Mouse (Mus musculus) embryonic facial prominence, embryonic 14.5 days (tissue): ENCODE measurements around the gene Zfpm1. TPM values are rescaled to one million over a fixed set of nuclear protein-coding genes. Genes with fewer than 3 reads are reported as not detected.

Experiments
- ATAC-seq: fragments of 200-750 bp; cut with Nextera tagmentation; 2 replicates; pipeline ENCODE4 v1.8.0; 2017; ENCODE audit warnings: low read depth, moderate number of reproducible peaks, moderate TSS enrichment
- DNase-seq: peaks from one replicate; pipeline ENCODE4 v3.0.0-alpha.2; 2015; ENCODE audit warnings: low spot score
- H3K27ac ChIP-seq: fragments of 300-500 bp; sonication (generic); replicated peaks from 2 replicates; pipeline ENCODE4 v1.5.1; 2014; ENCODE audit warnings: low read depth, mild to moderate bottlenecking, low read length, moderate library complexity
- H3K27me3 ChIP-seq: fragments of 300-500 bp; sonication (generic); replicated peaks from 2 replicates; pipeline ENCODE4 v1.6.1; 2014; ENCODE audit warnings: low read length; ENCODE audit not compliant: control insufficient read depth, insufficient read depth
- H3K36me3 ChIP-seq: fragments of 300-500 bp; sonication (generic); 2 replicates; pipeline ENCODE4 v1.6.1; 2014; ENCODE audit warnings: low read length, mixed read lengths; ENCODE audit not compliant: control insufficient read depth, insufficient read depth
- H3K4me1 ChIP-seq: fragments of 300-500 bp; sonication (generic); 2 replicates; pipeline ENCODE4 v1.6.1; 2014; ENCODE audit warnings: antibody characterized with exemption, low read length; ENCODE audit not compliant: control insufficient read depth, insufficient read depth
- H3K4me2 ChIP-seq: fragments of 300-500 bp; sonication (generic); 2 replicates; pipeline ENCODE4 v1.6.1; 2014; ENCODE audit warnings: low read depth, mild to moderate bottlenecking, low read length, moderate library complexity, mixed read lengths
- H3K4me3 ChIP-seq: fragments of 300-500 bp; sonication (generic); 2 replicates; pipeline ENCODE4 v1.5.1; 2014; ENCODE audit warnings: low read depth, mild to moderate bottlenecking, low read length
- H3K9ac ChIP-seq: fragments of 300-500 bp; sonication (generic); 2 replicates; pipeline ENCODE4 v1.6.1; 2014; ENCODE audit warnings: low read depth, mild to moderate bottlenecking, low read length, moderate library complexity, mixed read lengths
- H3K9me3 ChIP-seq: fragments of 300-500 bp; sonication (generic); 2 replicates; pipeline ENCODE4 v1.6.1; 2016; ENCODE audit warnings: low read length; ENCODE audit not compliant: control insufficient read depth
- WGBS: fragments of 180-500 bp; shearing (Covaris S2); extraction: QIAGEN DNeasy Blood & Tissue Kit; methylation state at CpG from one replicate; pipeline ENCODE4 v1.1.7; 2014; 5-methylcytosine and 5-hydroxymethylcytosine counted together
- polyA plus RNA-seq: library from polyadenylated mRNA; unstranded; fragments of >200 nt; fragmentation: Nextera tagmentation; extraction: Ambion mirVana; gene quantifications from 2 replicates; pipeline ENCODE4 v1.2.1, GENCODE M21; 2014

The Zfpm1 gene
- polyA plus RNA-seq, 1 experiment from 2014 or later: 1.7 TPM

DNA sequence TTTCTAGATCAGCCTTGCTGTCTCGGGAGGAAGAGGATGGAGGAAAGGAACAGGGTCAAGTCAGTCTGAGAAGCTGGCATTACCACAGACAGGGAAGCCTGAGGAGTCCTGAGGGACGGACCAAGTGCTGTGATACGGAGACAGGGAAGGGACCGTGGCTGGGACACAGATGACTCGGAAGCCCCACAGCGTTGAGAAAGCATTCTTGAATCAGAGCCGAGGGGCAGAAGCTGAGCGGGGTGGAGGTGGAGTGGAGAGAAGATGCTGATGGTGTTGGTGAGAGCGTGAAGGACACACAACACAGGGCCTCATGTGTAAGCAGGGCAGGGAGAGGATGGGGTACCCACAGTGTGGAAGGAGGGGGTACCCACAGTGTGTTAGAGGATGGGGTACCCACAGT is 13.4 kb downstream of the Zfpm1 start:
- Histone ChIP-seq H3K27me3 (no peaks in the 10 kb centered on the region), H3K4me1 (no peaks in the 10 kb centered on the region; the same call in 1 of the 2 replicates), H3K9me3 (no peaks in the 10 kb centered on the region), H3K36me3 (no peaks in the 10 kb centered on the region), H3K9ac (no peak overlapping the region), H3K4me3 (no peak overlapping the region), H3K4me2 (no peak overlapping the region), H3K27ac (no peak overlapping the region)
- 69% methylated on average over 9 of the region's 9 CpGs for WGBS
- DNase-seq: no peak
- ATAC-seq: no peak

DNA sequence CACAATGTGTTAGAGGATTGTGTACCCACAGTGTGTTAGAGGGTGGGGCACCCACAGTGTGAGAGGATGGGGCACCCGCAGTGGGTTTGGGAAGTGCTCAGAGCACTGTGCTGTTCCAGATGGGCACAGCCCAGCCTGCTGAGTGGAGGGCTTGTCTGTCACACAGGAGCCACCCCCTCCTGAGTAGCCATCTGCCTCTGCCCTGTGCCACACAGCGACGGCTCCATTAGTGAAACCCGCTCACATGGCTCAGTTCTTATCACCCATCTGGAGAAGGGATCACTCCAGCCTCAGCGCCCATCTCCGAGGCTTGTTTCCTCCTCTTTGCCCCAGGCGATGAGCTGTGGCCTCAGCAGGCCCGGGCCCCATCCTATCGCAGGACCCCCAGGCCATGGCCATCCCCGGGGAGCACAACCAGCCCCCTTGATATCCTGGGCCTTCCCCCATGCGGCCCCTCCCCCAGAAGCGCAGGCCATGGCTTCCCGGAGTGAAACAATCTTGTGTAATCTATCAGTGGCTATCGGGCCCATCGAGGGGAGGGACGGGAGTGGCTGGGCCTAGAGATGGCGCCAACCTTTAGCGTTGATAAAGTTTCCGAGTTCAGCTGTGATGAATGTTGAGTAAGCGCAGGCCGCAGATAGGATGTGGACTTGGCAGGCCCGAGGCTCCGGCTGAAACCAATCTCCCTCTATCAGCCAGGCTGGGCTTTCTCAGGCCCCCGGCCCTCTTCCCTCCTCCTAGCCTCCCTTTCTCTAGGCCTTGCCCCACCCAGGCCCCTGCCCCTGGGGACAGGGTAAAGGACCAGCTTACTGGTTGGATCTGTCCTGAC is 14.4 kb downstream of the Zfpm1 start:
- 33% methylated on average over 24 of the region's 24 CpGs for WGBS
- DNase-seq (peak; percentile 55), ATAC-seq (peak; percentile 41; the same call in 1 of the 2 replicates)
- H3K9ac ChIP-seq: peak overlapping the region; percentile 46
- no peaks in the 10 kb centered on the region; the same call in 1 of the 2 replicates for H3K4me1 ChIP-seq
- H3K36me3 ChIP-seq: no peaks in the 10 kb centered on the region
- H3K27me3 ChIP-seq: no peaks in the 10 kb centered on the region
- no peak overlapping the region; the same call in 1 of the 2 replicates for H3K4me2 ChIP-seq
- no peaks in the 10 kb centered on the region for H3K9me3 ChIP-seq
- H3K4me3 ChIP-seq: no peak overlapping the region
- H3K27ac ChIP-seq: peak overlapping the region; percentile 23; the same call in 1 of the 2 replicates

DNA sequence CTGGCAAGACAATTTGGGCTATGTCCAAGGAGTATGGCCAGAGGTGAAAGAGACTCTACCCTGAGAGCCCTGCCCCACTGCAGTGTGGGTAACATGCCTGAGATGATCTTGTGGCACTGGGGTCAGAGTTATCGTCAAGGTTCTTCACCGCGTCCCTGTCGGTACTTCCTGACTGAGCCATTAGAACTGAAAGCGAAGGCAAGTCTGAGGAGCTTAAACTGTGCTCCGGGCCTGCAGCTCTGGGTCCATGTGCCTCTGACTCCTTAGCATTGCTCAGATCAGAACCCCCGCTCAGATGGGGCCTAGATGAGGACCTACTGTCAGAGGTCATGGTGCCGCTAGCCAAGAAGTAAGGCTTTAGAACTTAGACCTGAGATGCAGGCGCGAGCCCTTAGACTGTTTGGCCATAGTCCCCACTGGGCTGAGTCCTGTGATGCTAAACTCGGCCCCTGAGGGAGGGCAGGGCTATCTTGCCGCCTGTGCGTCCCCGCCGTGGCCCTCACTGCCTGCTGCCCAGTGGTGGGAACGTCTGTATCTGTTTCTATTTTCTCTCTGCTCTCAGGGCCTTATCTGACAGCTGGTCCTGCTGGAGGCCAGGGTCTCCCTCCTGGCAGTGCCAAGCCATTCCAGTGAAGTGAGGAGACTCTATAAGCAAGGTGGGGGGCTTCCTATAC is 17.8 kb downstream of the Zfpm1 start:
- Histone ChIP-seq H3K36me3 (no peaks in the 10 kb centered on the region), H3K4me2 (no peak overlapping the region), H3K9me3 (no peaks in the 10 kb centered on the region), H3K27ac (no peak overlapping the region), H3K4me1 (no peaks in the 10 kb centered on the region), H3K27me3 (no peaks in the 10 kb centered on the region), H3K9ac (no peak overlapping the region), H3K4me3 (no peak overlapping the region)
- ATAC-seq: no peak
- 69% methylated on average over 14 of the region's 16 CpGs for WGBS
- DNase-seq: no peak

DNA sequence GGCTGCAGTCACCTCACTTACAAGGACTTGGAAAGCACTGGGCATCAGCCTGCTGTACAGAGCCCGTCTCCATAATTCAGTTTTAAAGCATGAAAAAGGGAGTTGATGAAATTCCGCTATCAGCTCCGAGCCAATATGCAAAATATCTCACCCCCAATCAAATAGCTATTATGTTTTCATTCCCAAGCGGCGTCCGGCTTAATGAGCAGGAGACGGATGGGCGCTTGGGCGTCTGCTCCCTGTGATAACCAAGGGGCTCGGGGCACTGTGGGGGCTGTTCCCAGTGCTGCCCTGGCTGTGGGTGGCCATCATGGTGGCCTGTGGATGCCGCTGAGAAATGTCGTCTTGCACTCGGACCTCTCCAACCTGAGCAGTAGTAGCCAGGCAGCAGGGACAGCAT is 19.1 kb downstream of the Zfpm1 start:
- no peak overlapping the region for H3K9ac ChIP-seq
- no peak for ATAC-seq
- no peak overlapping the region for H3K27ac ChIP-seq
- DNase-seq: no peak
- no peaks in the 10 kb centered on the region for H3K4me1 ChIP-seq
- H3K9me3 ChIP-seq: no peaks in the 10 kb centered on the region
- no peaks in the 10 kb centered on the region for H3K36me3 ChIP-seq
- no peaks in the 10 kb centered on the region for H3K27me3 ChIP-seq
- WGBS: 82% methylated on average over 13 of the region's 13 CpGs
- H3K4me2 ChIP-seq: no peak overlapping the region
- H3K4me3 ChIP-seq: no peak overlapping the region

DNA sequence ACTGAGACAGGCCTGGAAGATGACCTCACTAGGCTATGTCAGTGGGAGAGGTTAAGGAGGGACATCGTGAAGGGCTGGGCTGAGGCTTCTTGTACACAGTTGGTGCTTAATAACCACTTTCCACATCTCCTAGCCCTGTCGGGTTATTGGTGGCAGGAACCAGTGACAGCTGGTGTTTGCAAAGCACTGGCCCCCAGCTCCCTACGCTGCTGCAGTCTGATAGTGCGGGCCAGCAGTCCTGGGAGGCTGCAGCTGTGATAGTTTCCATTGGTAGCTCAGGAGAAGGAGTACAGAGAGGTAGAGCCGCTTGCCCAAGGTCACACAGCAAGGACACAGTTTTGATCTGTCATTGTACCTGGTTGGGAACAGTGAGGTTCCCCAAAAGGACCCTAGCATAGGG is 19.9 kb downstream of the Zfpm1 start:
- Histone ChIP-seq H3K9ac (no peak overlapping the region), H3K27ac (no peak overlapping the region), H3K4me1 (no peaks in the 10 kb centered on the region), H3K4me3 (no peak overlapping the region), H3K9me3 (no peaks in the 10 kb centered on the region), H3K36me3 (no peaks in the 10 kb centered on the region), H3K4me2 (no peak overlapping the region), H3K27me3 (no peaks in the 10 kb centered on the region)
- DNase-seq (no peak), ATAC-seq (no peak)
- WGBS: 85% methylated on average over 5 of the region's 5 CpGs

DNA sequence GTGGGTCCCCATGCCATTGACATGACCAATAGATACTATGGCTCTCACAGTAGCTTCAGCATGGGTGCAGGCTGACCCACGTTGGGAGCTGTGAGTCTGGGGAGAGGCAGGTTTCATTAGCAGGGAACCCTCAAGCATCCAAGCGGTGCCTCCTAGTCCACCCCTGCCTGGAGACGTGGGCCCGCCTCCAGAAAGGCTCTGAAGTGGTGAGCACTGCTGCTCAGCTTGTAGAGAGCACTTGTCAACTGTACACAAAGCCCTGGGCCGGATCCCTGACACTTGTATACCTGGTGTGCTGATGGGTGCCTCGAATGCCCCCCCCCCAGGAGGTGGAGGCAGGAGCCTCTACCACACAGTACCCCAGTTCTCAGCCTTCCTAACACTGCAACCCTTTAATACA is 21.5 kb downstream of the Zfpm1 start:
- Histone ChIP-seq H3K4me3 (no peak overlapping the region), H3K27ac (no peak overlapping the region), H3K4me1 (no peaks in the 10 kb centered on the region), H3K4me2 (no peak overlapping the region), H3K9ac (no peak overlapping the region), H3K27me3 (no peaks in the 10 kb centered on the region), H3K36me3 (no peaks in the 10 kb centered on the region), H3K9me3 (no peaks in the 10 kb centered on the region)
- ATAC-seq (no peak), DNase-seq (no peak)
- 56% methylated on average over 6 of the region's 6 CpGs for WGBS

DNA sequence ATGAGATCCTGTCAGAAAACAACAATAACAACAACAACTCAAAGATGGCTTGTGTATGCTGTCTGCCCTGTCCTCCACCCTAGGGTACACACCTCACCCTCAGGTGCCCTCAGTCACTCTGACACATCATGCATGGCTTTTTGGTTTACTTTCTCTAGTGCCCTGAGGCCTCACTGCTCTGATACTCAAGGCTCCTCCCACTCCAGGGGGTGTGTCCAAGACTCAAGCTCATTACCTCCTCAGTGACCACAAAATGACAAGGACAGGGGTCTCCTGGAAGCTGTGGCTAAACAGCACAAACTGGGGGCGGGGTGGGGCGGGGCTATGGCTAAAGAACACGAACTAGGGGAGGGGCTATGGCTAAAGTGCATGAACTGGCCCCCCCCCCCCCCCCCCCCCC is 22.1 kb downstream of the Zfpm1 start:
- Histone ChIP-seq H3K27me3 (no peaks in the 10 kb centered on the region), H3K9me3 (no peaks in the 10 kb centered on the region), H3K4me1 (no peaks in the 10 kb centered on the region), H3K9ac (no peak overlapping the region), H3K36me3 (0 out of 2 replicates have a peak, but pooled peaks cover under 1% of the 10 kb centered on the region), H3K4me3 (no peak overlapping the region), H3K4me2 (no peak overlapping the region), H3K27ac (no peak overlapping the region)
- ATAC-seq (no peak), DNase-seq (no peak)
- WGBS: 41% methylated on average over 3 of the region's 3 CpGs

DNA sequence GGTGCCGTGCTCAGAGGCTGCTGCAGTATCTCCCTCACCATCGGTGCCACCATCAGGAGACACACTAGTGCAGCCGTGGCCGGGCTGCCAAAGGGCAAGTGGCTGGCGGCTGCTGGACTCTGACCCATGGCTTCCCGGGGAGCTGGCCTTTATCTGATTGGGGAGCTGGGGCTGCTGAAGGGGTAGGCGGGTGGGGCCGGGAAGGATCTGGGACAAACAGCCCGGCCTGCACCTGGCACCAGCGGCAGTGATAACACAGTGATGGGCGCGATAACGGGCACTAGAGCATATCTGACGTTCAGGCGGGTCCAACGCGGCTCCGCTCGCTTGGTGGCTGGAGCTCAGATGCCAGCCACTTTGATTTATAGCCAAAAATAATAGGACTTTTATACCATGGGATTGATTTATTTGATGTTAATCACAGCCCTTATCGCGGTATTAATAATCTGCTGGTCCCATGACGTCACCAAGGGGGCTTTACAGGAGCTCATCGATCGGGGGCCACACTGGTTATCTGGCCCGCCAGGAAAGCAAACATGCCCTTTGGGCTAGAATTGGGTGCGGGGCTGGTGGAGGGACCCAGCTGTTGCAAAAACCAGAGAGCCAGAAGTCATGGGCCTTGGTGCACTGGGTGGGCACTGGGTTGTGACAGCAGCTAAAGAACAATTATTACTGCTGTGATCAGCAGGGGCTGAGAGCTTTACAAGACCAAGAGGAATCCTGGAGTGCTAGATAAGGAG is 24.9 kb downstream of the Zfpm1 start:
- H3K9me3 ChIP-seq: no peaks in the 10 kb centered on the region
- 84% methylated on average over 26 of the region's 26 CpGs for WGBS
- DNase-seq (no peak), ATAC-seq (no peak)
- H3K27me3 ChIP-seq: no peaks in the 10 kb centered on the region
- no peak overlapping the region for H3K9ac ChIP-seq
- H3K4me1 ChIP-seq: no peaks in the 10 kb centered on the region
- no peak overlapping the region for H3K4me3 ChIP-seq
- 0 out of 2 replicates have a peak, but pooled peaks cover 3% of the 10 kb centered on the region for H3K36me3 ChIP-seq
- H3K4me2 ChIP-seq: no peak overlapping the region
- no peak overlapping the region for H3K27ac ChIP-seq
